Mouse (Mus musculus) bone marrow macrophage, adult 2 months (primary cell): ENCODE results near the gene Col4a2.

Experiments
- CTCF ChIP-seq: IDR thresholded peaks from 2 replicates; pipeline ENCODE4 v1.5.1; 2012; ENCODE audit warnings: low read depth, mild to moderate bottlenecking, low read length, moderate library complexity
- POLR2A ChIP-seq: IDR thresholded peaks from 2 replicates; pipeline ENCODE4 v1.6.1; 2012; ENCODE audit warnings: mild to moderate bottlenecking, low read depth, low read length, borderline replicate concordance

- TF ChIP-seq CTCF (no peak), POLR2A (no peak)
Measured at GRCm38 (mm10) chr8:11282696-11283095, 29.9 kb upstream of the Col4a2 start.
